Mouse (Mus musculus) left cerebral cortex, adult 18-20 months (tissue): ENCODE data around the gene Nyap2. TPM values are rescaled to one million over a fixed set of nuclear protein-coding genes. Genes with fewer than 3 reads are reported as not detected.

ENCODE experiments used
- DNase-seq, 2 experiments: peaks; one replicate each; pipeline ENCODE4 v3.0.0; 2021 to 2022; ENCODE audit warnings: low spot score in 2 of 2, mixed read lengths in 1 of 2
- total RNA-seq, 2 experiments: library from RNA; stranded (reverse); gene quantifications; 2 replicates each; pipeline ENCODE4 v1.2.3; 2021

Gene Nyap2
- total RNA-seq, 2 experiments from 2014 or later, result 33.5 to 37.1 TPM

- no peak for DNase-seq
Measured at GRCm38 (mm10) chr1:81387722-81388121, 311.0 kb downstream of the Nyap2 start.
